Mouse (Mus musculus) thymus, postnatal 4 days (tissue): ENCODE results near the gene Gm20890.
"Not testable (repeated sequence)": the region's sequence is repeated elsewhere in the genome, so short reads cannot be mapped to it uniquely, and the experiment has no call there.

Source experiments
- DNase-seq: peaks from one replicate; pipeline ENCODE4 v3.0.0; 2021

The Gm20890 gene

DNA sequence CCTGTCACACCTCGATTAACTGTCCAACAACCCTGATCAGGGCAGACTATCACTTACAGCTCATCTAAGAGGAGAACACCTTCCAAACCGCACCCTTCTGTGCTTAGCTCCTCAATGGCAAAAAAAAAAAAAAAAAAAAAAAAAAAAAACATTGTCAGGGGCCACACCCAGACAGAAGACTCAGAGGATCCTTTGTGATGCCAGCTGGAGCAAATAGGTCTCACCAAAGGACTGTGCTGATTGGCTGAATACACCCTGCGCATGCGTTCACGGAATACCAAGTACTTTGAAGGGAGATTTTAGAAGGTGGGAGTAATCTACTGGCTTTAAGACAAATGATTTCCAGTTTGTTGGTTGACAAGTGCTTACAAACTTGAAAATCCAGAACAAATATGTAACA lies at the start of gene Gm20890:
Gene Gm20890, minus strand, starts transcription at position 101 of the 400 bp plus-strand sequence.
- not testable (repeated sequence) for DNase-seq
